Mouse (Mus musculus): ENCODE measurements around the gene Shank2. TPM values are rescaled to one million over a fixed set of nuclear protein-coding genes. Genes with fewer than 3 reads are reported as not detected.

Gene Shank2
- total and polyA plus RNA-seq, 3 experiments, result not detected

DNA sequence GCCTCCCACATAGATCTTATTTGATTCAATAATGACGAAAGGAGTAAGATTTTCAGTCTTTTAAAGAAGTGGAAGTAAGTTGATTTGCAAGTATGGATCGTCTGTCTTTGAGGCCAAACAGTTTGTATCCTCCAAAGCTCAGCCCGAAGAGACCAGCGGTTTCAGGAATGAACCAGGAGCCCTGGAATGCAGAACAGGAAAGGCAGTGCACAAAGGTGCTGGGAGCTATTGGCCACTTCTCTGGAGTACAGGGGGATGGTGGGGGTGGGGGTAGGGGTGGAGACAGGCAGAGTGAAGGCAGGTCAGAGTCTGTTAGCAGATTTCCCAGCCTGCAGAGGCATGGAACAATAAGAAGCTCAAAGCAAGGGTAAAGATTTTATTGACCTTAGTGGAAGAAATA is 471.8 kb downstream of the Shank2 start:
- no peaks in the 10 kb centered on the region; a peak in 1 of 4 replicates for H3K4me1 ChIP-seq (ENCODE audit: control insufficient read depth in 1 of 2, insufficient read depth in 2 of 2, low read length in 2 of 2)
- H3K36me3 ChIP-seq (ENCODE audit: control insufficient read depth in 1 of 2, insufficient read depth in 2 of 2, low read length in 2 of 2), result peaks cover 0 to 4% of the 10 kb centered on the region in 2 experiments; a peak in 1 of 4 replicates
- no peak overlapping the region for H3K9ac ChIP-seq (ENCODE audit: control insufficient read depth, low read depth, low read length, poor library complexity, severe bottlenecking)
- H3K27me3 ChIP-seq (ENCODE audit: control insufficient read depth in 1 of 2, insufficient read depth in 2 of 2, low read length in 2 of 2), result no peaks in the 10 kb centered on the region
- no peak overlapping the region for H3K27ac ChIP-seq (ENCODE audit: control insufficient read depth, low read depth, low read length)
- TF ChIP-seq GATA1 (IDR thresholded peaks at IDR 0.05; ENCODE audit: low read depth, low read length) (no peak), USF2 (IDR thresholded peaks at IDR 0.05; ENCODE audit: borderline replicate concordance in 1 of 2, insufficient read depth in 1 of 2, low read depth in 1 of 2, low read length in 2 of 2) (no peak), RAD21 (IDR thresholded peaks at IDR 0.05; ENCODE audit: low read depth, low read length) (no peak), SMC3 (IDR thresholded peaks at IDR 0.05; ENCODE audit: low read depth, low read length) (no peak), CHD1 (IDR thresholded peaks at IDR 0.05; ENCODE audit: low read depth, low read length) (no peak), HCFC1 (IDR thresholded peaks at IDR 0.05; ENCODE audit: low read depth, low read length) (no peak), EP300 (IDR thresholded peaks at IDR 0.05; ENCODE audit: low read depth in 1 of 2, low read length in 2 of 2) (no peak), MYB (IDR thresholded peaks at IDR 0.05; ENCODE audit: low read depth, low read length) (no peak), POLR2A (IDR thresholded peaks at IDR 0.05; ENCODE audit: control insufficient read depth in 1 of 2, insufficient read depth in 1 of 2, low read depth in 1 of 2, low read length in 2 of 2, poor library complexity in 1 of 2) (no peak), ZKSCAN1 (IDR thresholded peaks at IDR 0.05; ENCODE audit: low read depth, low read length) (no peak), MXI1 (IDR thresholded peaks at IDR 0.05; ENCODE audit: low read depth, low read length) (no peak), TAL1 (IDR thresholded peaks at IDR 0.05; ENCODE audit: low read length) (no peak), MYC (IDR thresholded peaks at IDR 0.05; ENCODE audit: low read depth, low read length) (no peak), E2F4 (IDR thresholded peaks at IDR 0.05; ENCODE audit: borderline replicate concordance, low read depth, low read length) (no peak), USF1 (IDR thresholded peaks at IDR 0.05; ENCODE audit: low read depth, low read length) (no peak), MAZ (IDR thresholded peaks at IDR 0.05; ENCODE audit: low read depth, low read length) (no peak)
- no peak for DNase-seq (ENCODE audit: low read depth, low spot score)
- no peaks in the 10 kb centered on the region for H3K9me3 ChIP-seq (replicated peaks; ENCODE audit: insufficient read depth, low read length)
- no peak overlapping the region for H3K4me3 ChIP-seq (ENCODE audit: control insufficient read depth in 1 of 2, insufficient read depth in 1 of 2, low read depth in 2 of 2, low read length in 2 of 2)
- H3K79me2 ChIP-seq (ENCODE audit: control insufficient read depth, insufficient read depth, low read length, poor library complexity), result peaks cover 15% of the 10 kb centered on the region

Other genes starting within 250 kb of the Shank2 start
- gene Osbpl5, start 244.9 kb upstream of the Shank2 start, total RNA-seq (2012; rRNA removed), result 0.20 and 0.27 TPM in 2 replicates
- gene Osbpl5, start 244.9 kb upstream of the Shank2 start, polyA plus RNA-seq (2012; ENCODE audit: insufficient read depth in 1 of 2, insufficient read length in 2 of 2, low read depth in 1 of 2, low replicate concordance in 2 of 2, missing spikeins in 1 of 2), result under 1 TPM in 1 of 2 experiments, not detected in 1; 0.50 TPM
- gene Mrgprg, start 234.9 kb upstream of the Shank2 start, total RNA-seq (2012; rRNA removed), result not detected in 2 replicates
- not detected for gene Mrgprg, start 234.9 kb upstream of the Shank2 start, polyA plus RNA-seq (2012; ENCODE audit: insufficient read depth in 1 of 2, insufficient read length in 2 of 2, low read depth in 1 of 2, low replicate concordance in 2 of 2, missing spikeins in 1 of 2)
- gene Mrgpre, start 217.4 kb upstream of the Shank2 start, total RNA-seq (2012; rRNA removed), result 0.07 and 0.15 TPM in 2 replicates
- gene Mrgpre, start 217.4 kb upstream of the Shank2 start, polyA plus RNA-seq (2012; ENCODE audit: insufficient read depth in 1 of 2, insufficient read length in 2 of 2, low read depth in 1 of 2, low replicate concordance in 2 of 2, missing spikeins in 1 of 2), result under 1 TPM in 1 of 2 experiments, not detected in 1; 0.18 TPM
- gene Nadsyn1, start 179.1 kb upstream of the Shank2 start, total RNA-seq (2012; rRNA removed), result 7.4 and 7.9 TPM in 2 replicates
- 1 to 10 TPM in 1 of 2 experiments, not detected in 1; 10.0 TPM for gene Nadsyn1, start 179.1 kb upstream of the Shank2 start, polyA plus RNA-seq (2012; ENCODE audit: insufficient read depth in 1 of 2, insufficient read length in 2 of 2, low read depth in 1 of 2, low replicate concordance in 2 of 2, missing spikeins in 1 of 2)
- gene Dhcr7, start 178.8 kb upstream of the Shank2 start, total RNA-seq (2012; rRNA removed), result 12.7 and 12.8 TPM in 2 replicates
- 10 to 100 TPM in 1 of 2 experiments, not detected in 1; 40.7 TPM for gene Dhcr7, start 178.8 kb upstream of the Shank2 start, polyA plus RNA-seq (2012; ENCODE audit: insufficient read depth in 1 of 2, insufficient read length in 2 of 2, low read depth in 1 of 2, low replicate concordance in 2 of 2, missing spikeins in 1 of 2)
- not detected in 2 replicates for gene Gm498, start 135.1 kb upstream of the Shank2 start, total RNA-seq (2012; rRNA removed)
- not detected for gene Gm498, start 135.1 kb upstream of the Shank2 start, polyA plus RNA-seq (2012; ENCODE audit: insufficient read depth in 1 of 2, insufficient read length in 2 of 2, low read depth in 1 of 2, low replicate concordance in 2 of 2, missing spikeins in 1 of 2)